Mouse (Mus musculus) embryonic fibroblast, embryonic 13.5 days (primary cell): ENCODE measurements around the gene Sox15.

Experiments
- CTCF ChIP-seq: IDR thresholded peaks from 2 replicates; pipeline ENCODE4 v1.5.1; 2011; ENCODE audit warnings: mild to moderate bottlenecking, control low read depth, low read length, moderate library complexity, borderline replicate concordance; ENCODE audit not compliant: insufficient read depth
- POLR2A ChIP-seq: IDR thresholded peaks from 2 replicates; pipeline ENCODE4 v1.6.1; 2011; ENCODE audit warnings: low read depth, mild to moderate bottlenecking, control low read depth, low read length, moderate library complexity

- TF ChIP-seq POLR2A, result no peak
- TF ChIP-seq CTCF, result no peak
Measured at GRCm38 (mm10) chr11:69629802-69630201, 25.3 kb upstream of the Sox15 start.
